Mouse (Mus musculus) right cerebral cortex, postnatal 10 days (tissue): ENCODE measurements around the gene Pdik1l.
A peak's percentile ranks its signal among the peaks of the same experiment; 100 is the strongest.

ENCODE experiments used
- DNase-seq, 2 experiments: peaks; one replicate each; pipeline ENCODE4 v3.0.0; 2021; ENCODE audit warnings: low spot score in 2 of 2

Gene Pdik1l

GRCm38 (mm10) chr4:134287575-134288025, at the start of gene Pdik1l:
TSS of gene Pdik1l (minus strand) at chr4:134287895.
- DNase-seq = peak; percentile 78 to 84

- DNase-seq = no peak
These were observed 42.6 kb upstream of the Pdik1l start for GRCm38 (mm10) chr4:134330281-134330680.

- no peak for DNase-seq
These were observed 41.1 kb upstream of the Pdik1l start for GRCm38 (mm10) chr4:134328832-134329231.

GRCm38 (mm10) chr4:134328151-134328550, 40.5 kb upstream of the Pdik1l start:
- DNase-seq = no peak

- DNase-seq = no peak
These were observed 39.3 kb upstream of the Pdik1l start for GRCm38 (mm10) chr4:134326859-134327530.

- DNase-seq = no peak
These were observed 37.0 kb upstream of the Pdik1l start for GRCm38 (mm10) chr4:134324655-134325054.

GRCm38 (mm10) chr4:134321524-134321923, 33.8 kb upstream of the Pdik1l start:
- no peak for DNase-seq

GRCm38 (mm10) chr4:134319674-134320073, 32.0 kb upstream of the Pdik1l start:
- no peak for DNase-seq

- no peak for DNase-seq
These were observed 31.4 kb upstream of the Pdik1l start for GRCm38 (mm10) chr4:134319074-134319473.

GRCm38 (mm10) chr4:134316390-134316789, 28.7 kb upstream of the Pdik1l start:
- DNase-seq = no peak

- no peak for DNase-seq
These were observed 27.8 kb upstream of the Pdik1l start for GRCm38 (mm10) chr4:134315470-134315869.

GRCm38 (mm10) chr4:134314876-134315275, 27.2 kb upstream of the Pdik1l start, which contains the start of gene Trim63:
TSS of gene Trim63 (plus strand) at chr4:134315120.
- no peak for DNase-seq

- DNase-seq = no peak
These were observed 26.5 kb upstream of the Pdik1l start for GRCm38 (mm10) chr4:134314081-134314655.

GRCm38 (mm10) chr4:134312901-134313300, 25.2 kb upstream of the Pdik1l start:
- DNase-seq = no peak

- no peak for DNase-seq
These were observed 24.6 kb upstream of the Pdik1l start for GRCm38 (mm10) chr4:134312341-134312740.

- DNase-seq = no peak
These were observed 24.1 kb upstream of the Pdik1l start for GRCm38 (mm10) chr4:134311784-134312183.

GRCm38 (mm10) chr4:134310656-134311055, 23.0 kb upstream of the Pdik1l start:
- DNase-seq = no peak

GRCm38 (mm10) chr4:134310106-134310505, 22.4 kb upstream of the Pdik1l start:
- no peak for DNase-seq

GRCm38 (mm10) chr4:134307367-134308072, 19.8 kb upstream of the Pdik1l start:
- DNase-seq = peak; percentile 82 to 85

- no peak for DNase-seq
These were observed 19.3 kb upstream of the Pdik1l start for GRCm38 (mm10) chr4:134306963-134307362.

- DNase-seq = no peak
These were observed 14.4 kb upstream of the Pdik1l start for GRCm38 (mm10) chr4:134302084-134302483.

GRCm38 (mm10) chr4:134300316-134300715, 12.6 kb upstream of the Pdik1l start:
- no peak for DNase-seq

GRCm38 (mm10) chr4:134299498-134299810, 11.8 kb upstream of the Pdik1l start:
- DNase-seq = no peak
